Mouse (Mus musculus) thymus, adult 2 months (tissue): ENCODE measurements around the gene Rap2a. TPM values are rescaled to one million over a fixed set of nuclear protein-coding genes. Genes with fewer than 3 reads are reported as not detected.

ENCODE experiments used
- DNase-seq: peaks from one replicate; pipeline ENCODE4 v3.0.0; 2021
- H3K27ac ChIP-seq: fragments of 200-500 bp; 2 replicates; pipeline ENCODE4 v1.5.1; 2012; ENCODE audit warnings: low read length, control low read depth; ENCODE audit not compliant: control insufficient read depth, insufficient read depth
- H3K27me3 ChIP-seq: fragments of 200-500 bp; 2 replicates; pipeline ENCODE4 v1.6.1; 2012; ENCODE audit warnings: mild to moderate bottlenecking, low read length, moderate library complexity, mixed read lengths; ENCODE audit not compliant: control insufficient read depth, insufficient read depth
- H3K36me3 ChIP-seq: fragments of 200-500 bp; 2 replicates; pipeline ENCODE4 v1.6.1; 2012; ENCODE audit warnings: mild to moderate bottlenecking, low read length, moderate library complexity; ENCODE audit not compliant: control insufficient read depth, insufficient read depth
- H3K4me1 ChIP-seq: fragments of 200-500 bp; replicated peaks from 2 replicates; pipeline ENCODE4 v1.6.1; 2012; ENCODE audit warnings: low read length; ENCODE audit not compliant: control insufficient read depth, insufficient read depth
- H3K4me3 ChIP-seq: fragments of 200-500 bp; 2 replicates; pipeline ENCODE4 v1.5.1; 2012; ENCODE audit warnings: mild to moderate bottlenecking, low read length, control low read depth, moderate library complexity; ENCODE audit not compliant: control insufficient read depth, insufficient read depth
- CTCF ChIP-seq: fragments of 200-500 bp; IDR thresholded peaks from 2 replicates; pipeline ENCODE4 v1.5.1; 2012; ENCODE audit warnings: mild to moderate bottlenecking, control low read depth, low read length, moderate library complexity, borderline replicate concordance; ENCODE audit not compliant: control insufficient read depth, poor library complexity, insufficient read depth; ENCODE audit errors: extremely low read depth
- POLR2A ChIP-seq: fragments of 200-500 bp; IDR thresholded peaks from 2 replicates; pipeline ENCODE4 v1.6.1; 2012; ENCODE audit warnings: mild to moderate bottlenecking, low read length, control low read depth, moderate library complexity; ENCODE audit not compliant: control insufficient read depth, poor library complexity, insufficient read depth; ENCODE audit errors: extremely low read depth
- whole genome bisulfite sequencing: fragments of 180-500 bp; shearing (Covaris S2); methylation state at CpG from one replicate; pipeline ENCODE4 v1.1.7; 2018; 5-methylcytosine and 5-hydroxymethylcytosine counted together
- polyA plus RNA-seq: library from polyadenylated mRNA; depleted of rRNA; stranded (reverse); fragments of >200 nt; gene quantifications from 2 replicates; pipeline ENCODE4 v1.2.3, GENCODE M21; 2012; rRNA removed

The Rap2a gene
- polyA plus RNA-seq: 8.6 and 9.8 TPM in 2 replicates

DNA sequence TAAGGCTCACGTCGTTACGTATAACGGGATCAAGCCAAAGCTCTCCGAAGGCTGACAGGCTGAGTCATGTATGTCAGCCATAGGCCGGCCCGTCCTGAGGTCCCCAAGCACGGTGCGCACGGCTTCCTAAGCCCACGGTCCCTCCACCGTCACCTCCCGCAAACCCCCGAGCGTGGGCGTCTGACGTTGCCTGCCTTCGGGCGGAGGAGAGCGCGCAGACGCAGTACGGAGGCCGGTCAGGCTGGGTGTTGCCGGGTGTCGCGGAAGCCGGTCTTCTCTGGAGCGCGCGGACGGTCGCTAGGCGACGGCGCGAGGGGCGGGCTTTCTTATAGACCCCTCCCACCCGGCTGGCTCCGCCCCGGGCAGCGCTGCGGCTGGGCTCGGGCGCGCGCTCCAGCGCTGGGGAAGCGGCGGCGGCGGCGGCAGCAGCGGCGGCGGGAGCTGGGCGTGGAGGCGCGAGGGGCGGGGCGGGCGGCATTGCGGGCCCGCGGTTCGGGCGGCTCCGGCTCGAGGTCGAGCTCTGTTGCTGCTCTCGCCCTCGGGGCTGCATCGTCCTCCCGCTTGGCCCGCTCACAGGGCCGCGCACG is at the start of gene Rap2a:
Gene Rap2a, plus strand, starts transcription at position 463 of the 587 bp plus-strand sequence.
- Histone ChIP-seq H3K4me3 (peak within 1 kb of the TSS; percentile 89), H3K4me1 (peaks cover 7% of the 10 kb centered on the region), H3K27ac (peak within 1 kb of the TSS; percentile 56), H3K36me3 (no peaks in the 10 kb centered on the region), H3K27me3 (no peaks in the 10 kb centered on the region; the same call in 1 of the 2 replicates)
- WGBS: under 1% methylated on average over 56 of the region's 78 CpGs
- DNase-seq: peak; percentile 94
- 0 out of 2 replicates have a peak, but pooled peaks have one; percentile 16 for TF ChIP-seq CTCF
- peak; percentile 69 for TF ChIP-seq POLR2A

DNA sequence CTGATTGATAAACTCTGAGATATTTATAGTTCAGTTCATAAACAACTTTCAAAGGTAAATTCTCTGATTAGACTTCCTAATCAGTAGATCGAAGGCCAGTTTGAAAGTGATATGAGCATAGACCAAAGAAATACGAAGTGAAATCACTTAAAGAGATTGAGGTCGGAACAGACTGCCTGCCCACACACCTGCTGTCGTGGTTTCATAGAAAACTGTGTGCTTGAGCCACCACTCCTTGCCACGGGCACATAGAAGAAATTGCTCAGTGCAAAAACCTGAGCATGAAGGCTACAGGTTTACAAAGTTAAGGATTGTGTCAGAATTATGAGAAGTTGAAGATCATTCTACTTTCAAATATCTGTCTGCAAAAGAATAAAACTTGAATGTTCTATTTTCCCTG is 49.7 kb upstream of the Rap2a start:
- Histone ChIP-seq H3K27ac (no peak overlapping the region), H3K27me3 (no peaks in the 10 kb centered on the region), H3K4me1 (no peaks in the 10 kb centered on the region), H3K36me3 (peaks cover 26% of the 10 kb centered on the region), H3K4me3 (no peak overlapping the region)
- 54% methylated on average over 5 of the region's 5 CpGs for WGBS
- TF ChIP-seq POLR2A: no peak
- TF ChIP-seq CTCF: no peak
- no peak for DNase-seq

DNA sequence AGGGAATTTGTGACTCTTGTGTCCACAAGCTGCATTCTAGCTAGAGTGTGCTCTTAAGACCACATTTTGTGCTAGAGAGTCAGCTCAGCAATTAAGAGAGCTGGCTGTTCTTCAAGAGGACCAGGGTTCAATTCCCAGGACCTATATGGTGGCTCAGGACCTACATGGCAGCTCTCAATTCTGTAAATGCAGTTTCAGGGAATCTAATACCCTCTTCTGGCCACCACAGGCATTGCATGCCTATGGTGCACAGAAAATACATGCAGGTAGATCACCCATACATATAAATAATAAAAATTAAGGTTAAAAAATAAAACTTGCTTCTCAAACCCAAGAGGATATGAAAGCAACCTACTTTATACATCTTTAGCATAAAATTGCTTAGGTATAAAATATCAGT is 45.5 kb upstream of the Rap2a start:
- Histone ChIP-seq H3K4me1 (no peaks in the 10 kb centered on the region), H3K27me3 (no peaks in the 10 kb centered on the region), H3K27ac (no peak overlapping the region), H3K36me3 (peaks cover 8% of the 10 kb centered on the region; the same call in 1 of the 2 replicates), H3K4me3 (no peak overlapping the region)
- TF ChIP-seq CTCF (no peak), POLR2A (no peak)
- peak; percentile 18 for DNase-seq

DNA sequence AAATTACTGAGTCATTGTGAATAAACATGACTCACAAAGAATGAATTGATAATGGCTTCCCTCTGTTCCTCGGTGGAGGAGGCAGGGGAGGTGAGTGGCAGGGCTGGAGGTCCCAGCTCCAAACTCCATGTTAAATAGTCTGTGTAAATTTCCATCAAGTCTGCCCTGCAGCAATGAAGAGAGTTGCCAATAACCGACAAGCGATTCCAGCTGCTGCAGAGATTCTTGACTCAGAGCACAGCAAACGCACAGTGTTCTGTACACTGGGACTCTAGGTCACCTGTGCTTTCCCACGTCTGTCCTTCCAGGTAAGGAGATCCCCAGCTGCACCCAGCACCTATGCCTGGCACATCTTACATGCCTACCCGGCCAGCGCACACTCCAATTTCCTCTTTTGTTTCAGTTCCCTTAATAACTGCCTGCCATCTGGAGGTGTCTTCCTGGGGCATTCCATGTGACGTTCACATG is 44.3 kb upstream of the Rap2a start:
- Histone ChIP-seq H3K27ac (no peak overlapping the region), H3K4me1 (no peaks in the 10 kb centered on the region), H3K36me3 (peaks cover 8% of the 10 kb centered on the region; the same call in 1 of the 2 replicates), H3K27me3 (no peaks in the 10 kb centered on the region), H3K4me3 (no peak overlapping the region)
- DNase-seq: no peak
- TF ChIP-seq CTCF (no peak), POLR2A (no peak)
- 52% methylated on average over 8 of the region's 8 CpGs for WGBS

DNA sequence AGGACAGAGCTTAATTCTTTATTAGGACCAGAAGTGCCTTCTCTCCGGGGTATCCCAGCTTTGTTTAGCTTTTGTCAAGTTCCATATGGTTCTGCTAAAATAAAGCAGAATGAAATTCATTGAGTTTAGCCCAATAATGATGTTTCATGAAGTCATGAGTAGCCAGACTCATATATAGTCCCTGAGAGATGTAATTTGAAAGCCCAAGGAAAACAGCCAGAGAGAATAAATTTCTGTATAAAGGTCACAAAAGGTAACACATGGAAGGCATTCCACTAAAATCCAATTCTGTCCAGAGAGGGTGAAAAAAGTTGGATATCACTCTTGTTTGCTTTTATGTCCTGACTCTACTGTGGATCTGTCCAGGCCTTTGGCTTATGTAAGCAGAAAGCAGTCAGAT is 43.4 kb upstream of the Rap2a start:
- Histone ChIP-seq H3K4me1 (no peaks in the 10 kb centered on the region), H3K27ac (no peak overlapping the region), H3K36me3 (no peaks in the 10 kb centered on the region; the same call in 1 of the 2 replicates), H3K4me3 (no peak overlapping the region), H3K27me3 (no peaks in the 10 kb centered on the region)
- 95% methylated on average over 1 of the region's 1 CpGs for WGBS
- DNase-seq: no peak
- no peak for TF ChIP-seq CTCF
- no peak for TF ChIP-seq POLR2A

DNA sequence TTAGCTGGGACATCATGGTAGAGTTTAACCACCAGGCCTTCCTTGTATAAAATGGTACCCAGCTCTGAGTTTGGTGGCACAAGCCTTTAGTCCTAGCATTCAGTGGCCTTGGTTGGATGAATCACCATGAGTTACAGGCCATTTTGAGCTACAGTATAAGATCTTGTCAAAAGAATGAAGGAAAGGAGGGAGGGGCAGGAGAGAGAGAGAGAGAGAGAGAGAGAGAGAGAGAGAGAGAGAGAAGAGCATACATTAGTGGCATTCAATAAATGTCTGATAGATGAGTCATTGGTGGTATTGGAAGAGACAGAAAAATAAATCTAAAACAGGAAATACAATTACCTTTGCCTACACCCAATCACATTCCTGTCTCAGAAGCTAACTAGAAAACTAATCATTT is 37.5 kb upstream of the Rap2a start:
- no peaks in the 10 kb centered on the region for H3K36me3 ChIP-seq
- no peak overlapping the region for H3K4me3 ChIP-seq
- no peaks in the 10 kb centered on the region for H3K27me3 ChIP-seq
- TF ChIP-seq POLR2A (no peak), CTCF (no peak)
- DNase-seq: no peak
- no peak overlapping the region for H3K27ac ChIP-seq
- H3K4me1 ChIP-seq: no peaks in the 10 kb centered on the region
